Mouse (Mus musculus) small intestine, adult 2 months (tissue): ENCODE measurements around the gene Tmem86a.

Source experiments
- CTCF ChIP-seq: fragments of 200-500 bp; IDR thresholded peaks from 2 replicates; pipeline ENCODE4 v1.5.1; 2012; ENCODE audit warnings: low read depth, mild to moderate bottlenecking, control low read depth, inconsistent platforms, low read length, moderate library complexity, mixed read lengths; ENCODE audit not compliant: insufficient replicate concordance, insufficient read length; ENCODE audit errors: extremely low read depth
- POLR2A ChIP-seq: fragments of 200-500 bp; IDR thresholded peaks from 2 replicates; pipeline ENCODE4 v1.6.1; 2012; ENCODE audit warnings: low read depth, mild to moderate bottlenecking, control low read depth, inconsistent platforms, low read length, moderate library complexity

- no peak for TF ChIP-seq CTCF
- no peak for TF ChIP-seq POLR2A
Observed at GRCm38 (mm10) chr7:47076193-47076592, 25.8 kb downstream of the Tmem86a start.
